Mouse (Mus musculus) inflammation-experienced regulatory T-cells, adult 6 months (primary cell): ENCODE measurements around the gene Cyp1a1. TPM values are rescaled to one million over a fixed set of nuclear protein-coding genes. Genes with fewer than 3 reads are reported as not detected.

Experiments used
- ATAC-seq: one replicate; pipeline ENCODE4 v1.8.0; 2017
- polyA plus RNA-seq, 3 experiments: library from polyadenylated mRNA; unstranded; fragments of 100-300 nt; shearing (Covaris generic); gene quantifications; one replicate each; pipeline ENCODE4 v1.2.1; 2017

The Cyp1a1 gene
- polyA plus RNA-seq, 3 experiments from 2014 or later = 0.21 TPM; not detected in 1

DNA sequence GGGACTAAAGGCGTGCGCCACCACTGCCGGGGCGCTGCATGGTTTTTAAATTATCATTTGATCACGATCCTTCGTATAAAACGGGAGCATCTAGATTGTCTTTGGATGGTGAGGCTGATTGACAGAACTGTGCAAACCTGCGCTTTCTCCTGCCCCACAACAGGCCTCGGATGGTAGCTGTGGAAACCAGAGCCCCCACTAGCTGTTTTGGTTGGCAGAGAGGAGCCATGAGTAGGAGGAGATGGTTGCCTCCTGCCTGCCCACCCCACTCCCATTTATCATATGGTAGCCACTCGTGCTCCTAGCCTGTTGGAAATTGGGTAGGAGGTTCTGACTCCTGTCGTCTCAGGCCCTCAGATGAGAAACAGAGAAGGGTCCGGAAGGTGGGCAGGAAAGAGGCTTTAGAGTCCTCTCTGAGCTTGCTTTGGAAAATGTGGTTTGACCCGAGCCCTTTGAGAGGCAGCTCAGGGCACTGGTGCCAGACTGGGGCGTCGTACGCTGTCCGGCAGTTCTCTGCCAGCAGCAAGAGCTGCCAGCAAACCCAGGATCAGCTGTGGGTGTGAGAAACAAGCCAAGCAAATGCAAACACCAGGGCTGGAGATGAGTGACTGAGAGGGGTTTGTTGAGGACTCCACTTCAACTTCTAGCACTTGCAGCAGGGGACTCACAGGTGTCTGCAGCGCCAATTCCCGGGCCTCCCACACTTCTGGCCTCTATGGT lies 30.9 kb upstream of the Cyp1a1 start:
- no peak for ATAC-seq

DNA sequence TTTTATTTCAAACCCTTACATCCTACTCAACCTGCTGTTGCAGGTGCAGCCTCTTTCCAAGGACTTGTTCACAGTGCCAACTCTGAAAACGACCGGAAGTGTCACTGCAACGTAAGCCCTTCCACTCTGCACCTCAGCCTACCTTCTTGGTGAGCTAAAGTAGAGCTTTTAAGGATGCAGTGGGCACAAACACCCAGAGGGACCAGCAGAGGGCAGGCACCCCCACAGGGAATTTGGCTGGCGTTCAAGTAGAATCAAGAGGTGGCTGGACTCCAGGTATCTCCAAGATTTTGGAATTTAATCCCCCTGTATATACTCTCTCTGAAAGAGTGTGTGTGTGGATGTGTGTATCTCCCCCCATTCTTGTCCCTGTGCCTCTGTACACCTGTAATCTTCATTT lies 29.9 kb upstream of the Cyp1a1 start:
- ATAC-seq = no peak

DNA sequence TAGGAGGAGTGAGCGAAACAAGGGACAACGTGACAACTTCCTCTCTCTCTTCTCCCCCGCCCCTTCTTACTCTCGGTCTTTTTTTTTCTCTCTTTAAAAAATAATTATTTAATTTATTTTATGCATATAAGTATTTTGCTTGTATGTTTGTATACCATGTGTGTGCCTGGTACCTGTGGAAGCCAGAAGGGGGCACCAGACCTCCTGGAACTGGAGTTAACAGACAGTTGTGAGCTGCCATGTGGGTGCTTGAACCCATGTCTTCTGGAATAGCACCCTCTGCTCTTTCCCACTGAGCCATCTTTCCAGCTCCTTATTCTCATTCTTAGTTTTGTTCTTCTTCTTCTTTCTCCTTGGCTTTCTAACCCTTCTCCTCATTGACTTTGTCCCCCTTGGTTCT lies 28.8 kb upstream of the Cyp1a1 start:
- ATAC-seq = no peak

DNA sequence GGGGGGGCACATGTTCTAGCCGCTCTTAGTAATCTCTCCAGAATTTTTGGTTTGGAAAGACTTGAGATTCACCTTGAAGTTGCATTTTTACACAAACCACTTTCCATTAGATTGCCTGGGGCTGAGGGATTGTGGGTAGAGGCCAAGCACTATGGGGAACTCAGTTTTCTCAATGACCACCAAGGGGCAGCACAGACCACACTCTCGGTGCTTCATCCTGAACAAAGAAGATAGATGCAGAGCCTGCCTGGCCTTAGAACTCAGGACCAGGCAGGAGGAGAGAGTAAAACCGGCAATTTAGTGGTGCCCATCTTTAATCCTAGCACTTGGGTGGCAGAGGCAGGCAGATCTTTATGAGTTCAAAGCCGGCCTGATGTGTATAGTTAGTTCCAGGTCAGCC lies 28.0 kb upstream of the Cyp1a1 start:
- ATAC-seq = peak; percentile 69

DNA sequence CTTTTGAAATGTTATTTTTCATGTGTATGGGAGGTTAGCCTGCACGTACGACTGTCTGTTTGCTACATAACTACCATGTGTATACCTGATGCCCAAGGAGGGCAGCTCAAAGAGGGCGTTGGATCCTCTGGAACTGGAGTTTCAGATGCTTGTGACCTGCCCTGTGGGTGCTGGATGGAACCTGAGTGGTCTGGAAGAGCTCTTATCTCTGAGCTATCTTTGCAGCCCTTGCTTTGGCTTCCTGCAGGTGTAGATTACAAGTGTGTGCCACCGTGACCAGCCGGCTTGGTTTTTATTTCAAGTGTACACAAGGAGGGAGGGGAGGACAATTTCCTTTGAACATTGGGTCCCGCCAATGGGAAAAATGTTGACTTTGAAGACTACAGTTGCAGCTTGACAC lies 27.2 kb upstream of the Cyp1a1 start:
- no peak for ATAC-seq

DNA sequence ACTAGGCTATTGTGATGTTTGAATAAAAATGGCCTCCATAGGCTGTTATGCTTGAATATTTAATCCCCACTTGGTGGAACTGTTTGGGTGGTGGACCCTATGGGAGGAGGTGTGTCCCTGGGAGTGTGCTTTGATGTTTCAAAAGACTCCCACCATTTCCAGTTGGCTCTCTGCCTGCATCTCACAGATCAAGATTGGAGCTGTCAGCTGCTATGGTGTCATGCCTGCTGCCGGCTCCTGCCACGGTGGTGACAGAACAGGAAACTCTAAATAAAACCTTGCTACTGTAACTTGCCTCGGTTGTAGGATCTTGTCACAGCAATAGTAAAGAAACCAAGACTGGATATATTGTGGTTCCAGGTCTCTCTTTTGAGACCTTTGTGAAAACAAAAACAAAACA lies 26.2 kb upstream of the Cyp1a1 start:
- ATAC-seq = no peak

DNA sequence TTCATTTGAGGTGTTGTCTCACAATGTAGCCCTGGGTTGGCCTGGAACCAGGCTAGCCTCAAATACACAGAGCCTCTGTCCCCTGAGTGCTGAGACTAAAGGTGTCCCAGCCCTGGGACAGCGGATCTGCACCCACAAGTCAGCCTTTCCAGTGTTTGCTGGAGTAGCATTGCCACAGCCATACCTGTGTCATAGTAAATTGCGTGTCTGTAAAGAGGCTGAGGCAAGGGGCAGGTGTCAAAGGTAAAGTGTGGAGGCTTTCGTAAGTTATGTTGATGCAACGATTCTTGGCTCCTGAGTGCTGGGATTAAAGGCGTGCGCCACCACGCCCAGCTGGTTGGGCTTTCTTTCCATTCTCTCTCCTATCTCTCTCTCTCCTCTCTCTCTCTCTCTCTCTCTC lies 23.1 kb upstream of the Cyp1a1 start:
- ATAC-seq = no peak

DNA sequence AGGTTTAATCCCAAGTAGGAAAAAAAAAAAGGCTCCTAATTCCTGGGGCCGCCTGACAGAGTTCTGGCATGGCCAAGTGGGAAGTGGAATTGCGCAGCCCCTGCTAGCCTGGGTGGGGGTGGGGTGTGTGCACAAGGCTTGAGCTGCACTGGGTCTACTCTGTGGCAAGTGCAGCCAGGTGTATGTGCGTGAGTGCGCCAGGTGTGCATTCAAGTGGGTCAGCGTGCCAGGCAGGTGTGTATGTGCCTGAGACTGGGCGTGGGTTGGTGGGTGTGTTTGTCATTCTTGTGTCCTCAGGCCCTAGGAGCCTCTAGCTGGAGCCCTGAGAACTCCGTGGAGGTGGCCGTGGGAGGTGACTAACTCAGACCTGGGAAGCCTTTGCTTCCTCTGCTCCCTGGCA lies 21.2 kb upstream of the Cyp1a1 start:
- ATAC-seq = no peak

DNA sequence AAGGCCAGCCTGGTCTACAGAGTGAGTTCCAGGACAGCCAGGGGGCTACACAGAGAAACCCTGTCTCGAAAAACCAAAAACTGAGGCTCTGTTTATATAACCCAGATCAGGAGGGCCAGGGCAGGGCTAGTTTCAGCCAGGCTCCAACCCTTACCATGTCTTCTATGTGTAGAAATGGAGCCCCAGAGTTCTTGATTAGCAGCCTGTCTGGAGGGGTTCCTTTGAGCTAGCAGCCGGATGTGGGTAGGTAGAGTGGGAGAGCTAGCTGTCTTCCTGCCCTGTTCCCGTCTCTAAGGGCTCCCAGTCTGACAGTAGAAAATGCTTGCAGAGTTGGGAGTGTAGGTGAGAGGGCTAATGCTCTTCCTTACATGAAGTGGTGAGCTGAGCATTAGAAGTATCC lies 20.6 kb upstream of the Cyp1a1 start:
- peak; percentile 41 for ATAC-seq

DNA sequence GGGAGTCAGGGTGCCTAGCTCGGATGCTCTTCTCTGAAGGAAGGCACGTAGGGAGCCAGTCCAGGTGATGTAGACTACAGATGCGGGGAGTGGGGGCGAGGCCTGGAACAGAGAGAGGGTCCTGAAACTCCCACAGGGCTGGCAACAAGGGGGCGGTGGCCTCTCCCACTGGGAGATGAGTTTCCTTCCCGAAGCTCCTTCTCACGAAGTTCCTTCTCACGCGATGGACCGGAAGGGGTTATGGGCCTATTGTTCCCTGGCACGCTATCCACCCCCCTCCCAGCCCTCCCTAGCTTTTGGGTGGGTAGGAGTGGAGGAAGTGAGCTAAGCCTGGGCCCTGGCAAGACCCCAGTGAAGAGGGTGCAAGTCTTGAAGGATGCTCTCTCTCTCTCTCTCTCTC lies 19.9 kb upstream of the Cyp1a1 start:
- no peak for ATAC-seq

DNA sequence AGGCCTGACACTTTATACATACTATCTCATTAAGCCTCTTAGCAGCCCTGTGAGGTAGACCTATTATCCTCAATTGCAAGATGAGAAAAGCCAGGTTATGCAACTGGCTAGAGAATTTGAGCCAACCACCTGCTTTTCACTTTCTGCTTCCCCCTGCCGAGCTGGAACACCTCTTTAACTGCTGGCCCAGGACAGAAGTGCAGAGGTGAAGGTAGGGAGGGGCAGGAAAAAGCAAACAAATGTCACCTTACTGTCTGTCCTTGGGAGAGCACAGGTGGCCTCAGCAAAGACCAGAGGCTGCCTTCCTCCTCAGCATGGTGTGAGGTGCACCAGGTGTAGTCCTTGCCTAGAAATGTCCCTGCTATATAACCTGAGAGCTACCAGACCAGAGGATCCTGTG lies 19.5 kb upstream of the Cyp1a1 start:
- no peak for ATAC-seq

DNA sequence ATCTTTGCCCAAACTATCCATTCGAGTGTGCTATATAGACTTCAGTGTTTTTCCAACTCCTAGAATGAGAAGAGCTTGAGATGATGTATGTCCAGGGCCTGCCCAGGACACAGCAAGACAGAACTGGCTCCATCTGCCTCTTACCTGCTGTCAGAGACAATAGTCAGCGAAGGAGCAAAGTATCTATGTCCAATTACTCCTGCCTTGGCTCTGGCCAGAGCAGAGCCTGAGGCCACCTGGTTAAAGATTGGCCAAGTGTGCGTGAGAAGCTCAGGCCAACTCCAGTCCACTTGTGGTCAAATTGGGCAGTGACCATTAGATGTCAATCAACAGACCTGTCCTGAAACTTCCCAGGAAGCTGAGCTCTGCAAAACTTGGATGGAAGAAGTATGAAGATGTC lies 18.2 kb upstream of the Cyp1a1 start:
- no peak for ATAC-seq

DNA sequence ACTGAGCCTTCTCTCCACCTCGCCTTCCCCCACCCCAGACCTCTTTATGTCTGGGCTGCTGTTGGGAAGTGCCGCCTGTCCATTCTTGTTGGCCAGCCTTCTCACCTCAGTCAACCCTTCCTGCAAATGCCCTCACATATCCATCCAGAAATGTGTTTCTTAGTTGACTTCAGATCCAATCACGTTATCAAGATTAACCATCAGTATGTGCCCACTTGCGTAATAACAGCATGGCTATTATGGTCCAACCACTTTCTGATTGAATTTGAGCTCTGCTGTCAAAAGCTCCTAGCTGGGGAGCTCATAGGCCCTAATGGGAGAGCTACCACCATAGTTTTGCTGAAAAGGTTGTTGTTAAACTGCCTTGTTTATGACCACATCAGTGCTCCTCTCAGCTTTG lies 16.7 kb upstream of the Cyp1a1 start:
- no peak for ATAC-seq

DNA sequence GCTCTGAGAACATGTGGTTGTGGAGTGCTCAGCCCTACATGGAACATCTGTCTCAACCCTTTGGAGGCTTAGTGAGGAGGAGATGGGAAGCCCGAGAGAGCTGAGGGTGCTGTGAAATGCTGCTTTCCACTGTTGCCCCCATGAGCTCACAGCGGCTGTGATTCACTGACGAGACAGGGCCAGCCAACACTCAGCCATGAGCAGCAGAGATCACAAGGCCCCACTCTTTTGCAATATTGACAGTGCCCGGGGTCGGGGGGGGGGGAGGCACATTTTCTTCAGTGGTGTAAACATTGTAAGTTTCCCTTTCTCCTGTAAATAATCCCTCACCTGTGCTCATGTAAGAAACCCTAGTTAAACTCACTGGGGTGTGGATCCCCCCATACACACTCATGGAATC lies 16.2 kb upstream of the Cyp1a1 start:
- no peak for ATAC-seq

DNA sequence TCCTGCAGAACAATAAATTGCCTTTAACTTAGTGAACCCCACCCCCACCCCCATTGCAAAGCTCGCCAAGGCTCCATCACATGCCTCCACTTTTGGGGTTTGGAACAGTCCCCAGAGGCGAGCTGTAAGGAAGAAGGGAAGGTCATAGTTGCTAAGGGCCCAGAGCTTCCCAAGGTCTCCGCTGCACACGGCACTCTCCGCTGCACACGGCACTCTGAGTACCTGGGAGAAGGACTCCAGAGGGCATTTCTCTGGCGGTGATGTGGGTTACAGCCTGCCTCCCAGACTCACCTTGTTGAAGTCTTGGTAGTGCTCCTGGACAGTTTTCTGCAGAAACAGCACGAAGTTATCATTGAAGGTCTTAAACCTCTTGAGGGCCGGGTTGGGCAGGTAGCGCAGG lies 6.3 kb upstream of the Cyp1a1 start:
- no peak for ATAC-seq

DNA sequence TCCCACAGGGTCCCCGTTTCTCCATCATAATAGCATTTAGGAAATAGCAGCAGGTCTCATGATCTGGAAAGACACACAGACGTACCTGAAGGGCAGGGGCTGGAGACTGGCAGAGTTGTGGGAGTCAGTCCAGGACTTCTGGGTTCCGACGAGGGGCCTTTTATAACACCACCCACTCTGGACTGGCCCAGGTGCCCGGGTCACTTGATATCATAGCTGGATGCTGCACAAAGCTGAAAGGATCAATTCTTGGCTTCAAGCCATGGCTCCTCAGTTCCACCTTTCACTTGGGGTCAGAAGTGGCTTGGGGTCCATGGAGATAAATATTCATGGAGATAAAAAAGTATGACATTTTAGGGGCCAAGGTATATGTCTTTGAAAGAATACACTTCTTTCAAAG lies 4.2 kb upstream of the Cyp1a1 start, which contains the start of gene Cyp1a2:
TSS of gene Cyp1a2 (minus strand) at position 184 of the 400 bp plus-strand sequence.
- ATAC-seq = no peak

DNA sequence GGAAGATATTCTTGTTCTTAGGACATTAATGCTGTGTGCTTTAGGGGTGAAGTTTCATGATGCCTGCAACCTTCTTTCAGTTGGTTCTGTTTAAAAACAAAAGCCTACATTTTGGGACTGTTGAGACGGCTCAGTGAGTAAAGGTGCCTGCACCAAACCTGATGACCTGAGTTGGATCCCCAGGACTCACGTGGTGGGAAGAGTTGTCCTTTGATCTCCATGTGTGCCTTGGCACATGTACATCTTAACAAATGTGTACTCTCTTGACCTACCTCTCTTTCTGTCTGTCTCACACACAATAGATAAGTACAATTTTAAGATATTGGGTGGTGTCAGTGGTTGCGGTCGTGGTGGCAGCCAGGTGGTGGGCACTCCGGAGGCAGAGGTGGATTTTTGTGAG lies 1.7 kb upstream of the Cyp1a1 start:
- ATAC-seq = no peak

DNA sequence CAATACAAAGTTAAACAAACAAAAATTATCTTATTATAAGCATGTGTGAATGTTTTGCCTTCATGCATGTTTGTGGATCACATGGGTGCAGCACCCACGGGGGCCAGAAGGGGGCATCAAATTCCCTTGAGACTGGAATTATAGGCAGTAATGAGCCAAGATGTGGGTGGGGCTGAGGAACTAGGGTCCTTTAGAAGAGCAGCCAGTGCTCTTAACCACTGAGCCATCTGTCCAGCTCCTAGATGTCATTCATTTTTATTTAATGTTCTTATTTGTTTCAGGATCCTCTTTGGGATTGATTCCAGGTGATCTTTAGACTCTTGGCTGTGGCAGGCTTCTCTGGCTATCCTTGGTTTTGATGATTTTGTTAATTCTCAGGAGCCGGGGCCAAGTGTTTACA lies 430 bp downstream of the Cyp1a1 start:
- ATAC-seq = no peak

DNA sequence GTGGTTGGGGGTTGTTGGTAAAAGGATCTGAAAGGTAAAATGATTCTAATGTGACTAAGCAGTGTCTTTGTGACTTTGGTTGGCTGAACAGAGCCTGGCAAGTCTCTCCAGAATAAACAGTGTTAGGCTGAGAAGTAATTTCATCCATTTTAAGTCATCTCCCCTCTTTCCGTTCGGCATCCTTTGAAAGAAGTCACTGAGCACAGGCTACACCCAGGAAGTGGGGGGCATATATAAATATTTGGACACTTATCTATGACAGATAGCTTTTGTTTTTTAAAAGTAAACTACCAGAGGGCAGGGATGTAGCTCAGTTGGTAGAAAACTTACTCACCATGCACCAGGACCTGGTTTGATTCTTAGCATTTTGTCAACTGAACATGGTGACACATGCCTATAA lies 878 bp downstream of the Cyp1a1 start:
- no peak for ATAC-seq

DNA sequence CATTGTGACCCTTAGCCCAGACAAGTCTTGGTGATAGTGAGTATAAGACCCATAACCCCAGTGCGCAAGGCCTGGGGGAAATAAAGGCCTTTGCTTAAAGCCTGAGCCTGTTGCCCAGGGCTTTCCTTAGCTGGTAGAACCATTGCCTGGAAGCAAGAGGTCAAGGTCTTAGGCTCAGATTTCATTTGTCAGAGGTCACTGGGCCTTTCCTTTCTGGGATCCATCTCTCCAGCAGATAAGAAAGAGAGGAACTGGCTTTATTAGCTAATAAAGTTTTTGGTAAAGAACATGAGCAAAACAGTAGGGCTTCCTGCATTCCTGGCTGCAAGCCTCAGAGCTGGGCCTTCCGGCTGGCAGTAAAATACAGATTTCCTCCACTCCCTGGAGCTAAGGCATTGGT lies 6.4 kb downstream of the Cyp1a1 start:
- no peak for ATAC-seq

DNA sequence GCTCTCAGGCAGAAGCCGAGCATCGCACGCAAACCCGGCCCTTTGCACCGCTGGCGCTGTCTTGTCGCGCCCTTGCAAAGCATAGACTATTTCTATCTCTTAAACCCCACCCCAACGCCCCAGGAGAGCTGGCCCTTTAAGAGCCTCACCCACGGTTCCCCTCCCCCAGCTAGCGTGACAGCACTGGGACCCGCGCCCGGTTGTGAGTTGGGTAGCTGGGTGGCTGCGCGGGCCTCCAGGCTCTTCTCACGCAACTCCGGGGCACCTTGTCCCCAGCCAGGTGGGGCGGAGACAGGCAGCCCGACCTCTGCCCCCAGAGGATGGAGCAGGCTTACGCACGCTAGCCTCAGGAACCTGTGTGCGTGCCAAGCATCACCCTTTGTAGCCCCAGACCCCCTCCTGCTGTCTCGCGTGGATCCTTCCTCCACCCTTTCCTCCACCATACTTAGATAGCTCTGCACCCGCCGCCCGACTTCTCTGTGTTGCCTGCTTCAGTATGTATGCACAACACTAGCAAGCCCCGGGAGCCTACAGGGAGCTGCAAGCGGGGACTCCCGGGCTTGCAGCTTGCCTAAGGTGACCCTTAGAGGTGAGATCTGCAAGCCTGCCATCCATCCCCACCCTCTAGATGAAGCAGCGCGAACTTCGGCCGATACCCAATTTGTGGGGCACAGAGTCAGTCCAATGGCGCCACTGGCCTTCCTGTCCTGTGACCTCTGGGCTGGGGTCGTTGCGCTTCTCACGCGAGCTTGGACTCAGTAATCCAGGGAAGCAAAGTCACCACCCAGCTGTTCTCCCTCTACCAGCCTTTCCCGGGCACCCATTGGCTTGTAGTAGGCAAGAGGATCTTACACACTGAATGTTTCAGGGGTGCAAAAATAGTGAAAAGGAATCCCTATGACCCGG lies 8.9 kb downstream of the Cyp1a1 start:
- ATAC-seq = no peak

DNA sequence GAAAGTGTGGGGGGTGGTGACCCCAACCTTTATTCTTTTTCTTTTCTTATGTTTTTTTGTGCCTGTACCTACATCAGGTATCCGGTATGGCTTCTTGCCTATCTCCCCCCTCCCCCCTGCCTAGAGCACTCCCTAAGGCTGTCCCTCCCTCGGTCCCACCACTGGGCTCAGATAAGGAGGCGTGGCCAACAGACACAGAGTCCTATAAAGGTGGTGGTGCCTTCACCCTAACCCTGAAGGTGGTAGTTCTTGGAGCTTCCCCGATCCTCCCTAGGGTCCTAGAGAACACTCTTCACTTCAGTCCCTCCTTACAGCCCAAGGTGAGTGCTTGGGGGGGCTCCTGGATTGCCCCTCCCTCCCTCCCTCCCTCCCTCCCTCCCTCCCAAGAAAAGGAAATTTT lies 9.7 kb downstream of the Cyp1a1 start:
- ATAC-seq = no peak

DNA sequence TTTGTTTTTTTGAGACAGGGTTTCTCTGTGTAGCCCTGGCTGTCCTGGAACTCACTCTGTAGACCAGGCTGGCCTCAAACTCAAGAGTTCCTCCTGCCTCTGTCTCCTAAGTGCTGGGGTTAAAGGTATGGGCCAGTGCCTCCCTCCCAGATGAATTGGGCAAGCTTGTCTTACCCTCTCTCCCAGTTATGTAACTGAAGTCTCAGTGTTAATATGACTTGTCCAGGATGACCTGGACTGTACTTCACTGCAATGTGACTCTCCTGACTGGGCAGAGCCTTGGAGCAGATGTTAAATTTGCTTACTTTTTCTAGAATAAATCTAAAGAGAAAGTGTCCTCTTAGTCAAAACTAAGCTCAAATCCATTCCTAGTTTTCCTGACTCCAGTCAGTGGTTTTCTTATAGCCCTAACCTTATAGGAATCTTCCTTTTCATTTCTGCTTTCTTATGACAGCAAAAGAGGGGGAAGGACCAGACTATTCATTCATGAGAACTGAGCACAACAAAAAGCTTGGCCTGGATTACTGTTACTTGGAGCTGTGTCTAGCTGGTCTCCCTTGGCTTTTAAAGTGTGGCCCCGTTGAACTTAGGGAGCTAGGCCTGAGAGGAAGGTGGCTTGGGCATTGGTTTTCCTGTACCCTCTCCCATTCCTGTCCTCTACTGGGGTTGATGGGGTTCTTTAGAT lies 10.9 kb downstream of the Cyp1a1 start:
- no peak for ATAC-seq

DNA sequence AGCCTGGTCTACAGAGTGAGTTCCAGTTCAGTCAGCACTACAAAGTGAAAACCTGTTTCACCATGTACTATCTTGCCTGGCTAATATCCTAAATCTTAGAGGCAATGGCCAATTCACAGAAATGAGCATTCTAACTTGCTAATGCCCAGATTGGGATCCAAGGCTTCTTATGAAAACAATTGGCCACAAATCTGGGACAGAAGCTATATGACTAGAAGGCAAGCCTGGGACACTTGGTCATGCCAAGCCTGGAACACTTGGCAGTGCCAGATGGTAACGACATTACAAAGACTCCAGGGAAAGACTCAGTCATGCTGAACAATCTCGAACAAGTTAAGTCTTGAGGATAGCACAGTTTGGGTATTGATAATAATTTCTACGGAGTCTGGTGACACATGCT lies 18.8 kb downstream of the Cyp1a1 start:
- no peak for ATAC-seq
